Mouse (Mus musculus): ENCODE data around the gene Slc39a2. TPM values are rescaled to one million over a fixed set of nuclear protein-coding genes. Genes with fewer than 3 reads are reported as not detected.
"Not testable (repeated sequence)": the region's sequence is repeated elsewhere in the genome, so short reads cannot be mapped to it uniquely, and the experiment has no call there.

Slc39a2 gene
- polyA plus RNA-seq, 1 experiment from 2014 or later, result 0.99 TPM

DNA sequence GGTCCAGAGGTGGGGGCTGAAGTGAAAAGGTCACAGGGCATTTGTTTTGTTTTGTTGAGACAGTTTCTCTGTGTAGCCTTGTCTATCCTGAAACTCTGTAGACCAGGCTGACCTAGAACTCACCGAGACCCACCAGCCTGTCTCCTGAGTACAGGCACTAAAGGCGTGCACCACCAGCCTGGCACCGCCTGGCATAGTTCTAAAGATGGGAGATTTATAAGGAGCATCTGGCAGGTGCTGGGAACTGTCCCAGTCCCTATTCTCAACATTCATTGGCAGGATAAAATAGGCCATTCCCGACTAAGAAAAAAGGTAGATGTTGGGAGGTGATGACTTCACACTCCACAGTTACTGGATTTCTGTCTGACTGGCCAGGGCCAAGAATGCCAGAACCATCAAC, 26.3 kb downstream of the Slc39a2 start:
- Histone ChIP-seq H3K36me3 (ENCODE audit: control insufficient read depth, insufficient read depth, low read length) (no peaks in the 10 kb centered on the region), H3K9ac (ENCODE audit: low read length) (no peak overlapping the region), H3K27ac (ENCODE audit: low read depth) (no peak overlapping the region), H3K4me1 (replicated peaks; ENCODE audit: control insufficient read depth, insufficient read depth, low read length) (peaks cover 19% of the 10 kb centered on the region; the same call in 1 of the 2 replicates), H3K4me2 (ENCODE audit: low read length) (no peak overlapping the region), H3K4me3 (ENCODE audit: low read depth, low read length) (no peak overlapping the region), H3K9me3 (ENCODE audit: control insufficient read depth, low read length) (no peaks in the 10 kb centered on the region), H3K27me3 (replicated peaks; ENCODE audit: control insufficient read depth, insufficient read depth, low read length) (no peaks in the 10 kb centered on the region)
- DNase-seq (ENCODE audit: low spot score) (no peak), ATAC-seq (replicated peaks; ENCODE audit: low FRiP score, low TSS enrichment, low read depth) (no peak)
- WGBS, result 87% methylated on average over 4 of the region's 4 CpGs

DNA sequence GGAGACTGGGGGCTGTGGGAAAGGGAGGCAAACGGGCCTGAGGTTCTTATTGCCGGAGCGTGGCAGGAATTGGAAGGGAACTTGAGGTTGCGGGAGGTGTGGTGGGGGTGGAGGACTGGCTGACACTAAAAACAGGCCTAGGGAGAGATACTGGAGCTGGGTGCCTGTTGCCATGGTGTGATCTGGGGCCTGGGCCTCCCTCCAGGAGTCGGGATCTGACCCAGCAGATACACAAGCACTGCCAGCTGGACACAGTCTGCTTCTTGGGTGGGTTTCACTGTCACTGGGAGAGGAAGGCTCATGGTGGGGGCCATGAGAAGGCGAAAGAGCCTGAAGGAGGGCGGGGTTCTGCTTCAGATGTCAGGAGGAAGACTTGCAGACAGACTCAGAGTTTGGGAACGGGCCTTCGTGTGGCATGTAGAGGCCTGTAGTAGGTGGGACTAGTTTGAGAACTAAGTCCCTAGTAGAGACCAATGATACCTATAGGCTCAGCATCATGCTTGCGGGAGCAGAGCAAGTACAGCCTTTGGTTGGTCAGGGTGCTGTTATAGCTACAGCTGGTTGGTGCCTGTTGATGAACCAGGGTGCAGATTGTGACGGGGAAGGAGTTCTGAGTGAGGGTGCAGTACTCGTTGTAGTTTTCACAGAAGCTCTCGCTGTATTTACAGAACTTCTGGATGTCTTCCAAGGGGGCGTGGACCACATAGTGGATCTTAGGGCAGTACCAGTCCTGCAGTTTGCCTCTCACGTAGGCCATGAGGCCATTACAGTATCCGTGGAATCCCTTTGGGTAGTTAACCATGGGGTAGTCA, 29.3 kb downstream of the Slc39a2 start:
- H3K4me3 ChIP-seq (ENCODE audit: low read depth, low read length), result no peak overlapping the region
- no peaks in the 10 kb centered on the region for H3K36me3 ChIP-seq (ENCODE audit: control insufficient read depth, insufficient read depth, low read length)
- WGBS, result 55% methylated on average over 16 of the region's 16 CpGs
- ATAC-seq (replicated peaks; ENCODE audit: low FRiP score, low TSS enrichment, low read depth) (peak; percentile 58; the same call in 1 of the 2 replicates), DNase-seq (ENCODE audit: low spot score) (no peak)
- H3K9me3 ChIP-seq (ENCODE audit: control insufficient read depth, low read length), result no peaks in the 10 kb centered on the region
- no peaks in the 10 kb centered on the region for H3K27me3 ChIP-seq (replicated peaks; ENCODE audit: control insufficient read depth, insufficient read depth, low read length)
- no peak overlapping the region for H3K9ac ChIP-seq (ENCODE audit: low read length)
- H3K4me2 ChIP-seq (ENCODE audit: low read length), result no peak overlapping the region
- H3K27ac ChIP-seq (ENCODE audit: low read depth), result peak overlapping the region; percentile 52
- H3K4me1 ChIP-seq (replicated peaks; ENCODE audit: control insufficient read depth, insufficient read depth, low read length), result peaks cover 10% of the 10 kb centered on the region; the same call in 1 of the 2 replicates

DNA sequence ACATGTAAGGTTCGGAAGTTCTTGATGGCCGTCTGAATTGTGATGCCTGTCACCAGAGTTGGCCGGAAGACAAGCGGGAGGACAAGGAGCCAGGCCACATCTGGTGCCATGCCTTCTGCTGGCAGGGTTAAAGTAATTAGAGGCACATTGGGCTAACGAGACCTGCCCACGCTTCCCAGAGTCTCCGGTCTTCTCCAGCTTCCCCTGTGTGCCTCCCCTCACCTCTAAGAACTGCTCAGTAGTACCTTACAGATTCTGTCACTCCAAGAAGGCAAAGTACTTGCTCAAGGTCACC, 29.8 kb downstream of the Slc39a2 start, which contains the start of gene Rnase13:
Rnase13 (minus strand) TSS at position 203 of the 295 bp plus-strand sequence.
- ATAC-seq (replicated peaks; ENCODE audit: low FRiP score, low TSS enrichment, low read depth) (no peak), DNase-seq (ENCODE audit: low spot score) (no peak)
- Histone ChIP-seq H3K4me1 (replicated peaks; ENCODE audit: control insufficient read depth, insufficient read depth, low read length) (peaks cover 10% of the 10 kb centered on the region; the same call in 1 of the 2 replicates), H3K4me2 (ENCODE audit: low read length) (no peak within 1 kb of the TSS), H3K36me3 (ENCODE audit: control insufficient read depth, insufficient read depth, low read length) (no peaks in the 10 kb centered on the region), H3K27me3 (replicated peaks; ENCODE audit: control insufficient read depth, insufficient read depth, low read length) (no peaks in the 10 kb centered on the region), H3K9ac (ENCODE audit: low read length) (no peak within 1 kb of the TSS), H3K4me3 (ENCODE audit: low read depth, low read length) (no peak within 1 kb of the TSS), H3K27ac (ENCODE audit: low read depth) (peak within 1 kb of the TSS; percentile 52), H3K9me3 (ENCODE audit: control insufficient read depth, low read length) (no peaks in the 10 kb centered on the region)
- 88% methylated on average over 7 of the region's 7 CpGs for WGBS

DNA sequence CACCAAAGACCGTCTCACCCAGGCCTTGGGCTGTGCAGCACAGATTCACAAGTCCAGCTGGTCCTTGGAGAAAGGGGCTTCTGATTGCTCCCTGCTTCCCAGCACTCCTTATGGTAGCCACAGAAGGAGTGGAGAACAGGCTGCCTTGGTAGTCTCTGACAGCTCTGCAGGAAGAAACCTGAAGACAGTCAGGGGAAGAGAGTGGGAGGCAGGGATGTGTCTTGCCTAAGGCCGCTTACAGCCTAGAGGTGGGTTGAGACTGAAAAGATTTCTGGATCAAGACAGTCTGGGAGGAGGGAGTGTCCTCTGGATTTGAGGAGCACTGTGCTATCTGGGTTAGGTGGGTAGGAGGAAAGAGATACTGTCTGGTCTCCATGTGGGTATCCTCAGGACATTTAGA, 30.2 kb downstream of the Slc39a2 start:
- 93% methylated on average over 2 of the region's 2 CpGs for WGBS
- no peak for ATAC-seq (replicated peaks; ENCODE audit: low FRiP score, low TSS enrichment, low read depth)
- no peak for DNase-seq (ENCODE audit: low spot score)
- peaks cover 10% of the 10 kb centered on the region; the same call in 1 of the 2 replicates for H3K4me1 ChIP-seq (replicated peaks; ENCODE audit: control insufficient read depth, insufficient read depth, low read length)
- no peaks in the 10 kb centered on the region for H3K9me3 ChIP-seq (ENCODE audit: control insufficient read depth, low read length)
- H3K4me3 ChIP-seq (ENCODE audit: low read depth, low read length), result no peak overlapping the region
- H3K27me3 ChIP-seq (replicated peaks; ENCODE audit: control insufficient read depth, insufficient read depth, low read length), result no peaks in the 10 kb centered on the region
- no peak overlapping the region for H3K27ac ChIP-seq (ENCODE audit: low read depth)
- H3K9ac ChIP-seq (ENCODE audit: low read length), result no peak overlapping the region
- no peak overlapping the region for H3K4me2 ChIP-seq (ENCODE audit: low read length)
- no peaks in the 10 kb centered on the region for H3K36me3 ChIP-seq (ENCODE audit: control insufficient read depth, insufficient read depth, low read length)

DNA sequence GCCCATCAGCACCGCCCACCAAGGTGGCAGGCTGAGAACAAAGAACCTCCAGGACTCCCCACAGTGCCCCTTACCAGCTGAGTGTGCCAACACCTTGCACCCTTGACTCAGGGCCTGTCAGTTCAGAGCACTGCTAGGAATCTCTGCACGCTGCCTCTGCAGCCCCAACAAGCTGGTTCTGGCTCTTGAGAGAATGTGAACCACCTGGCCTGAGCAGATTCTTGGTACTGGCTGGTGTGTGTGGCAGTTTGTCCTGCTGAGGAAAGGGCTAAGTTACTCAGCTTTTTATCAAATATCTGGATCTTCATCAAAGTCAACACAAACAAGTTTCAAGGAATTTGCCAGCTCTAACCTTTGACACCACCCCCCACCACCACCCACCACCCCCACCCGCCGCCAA, 30.8 kb downstream of the Slc39a2 start:
- Histone ChIP-seq H3K9me3 (ENCODE audit: control insufficient read depth, low read length) (no peaks in the 10 kb centered on the region), H3K4me1 (replicated peaks; ENCODE audit: control insufficient read depth, insufficient read depth, low read length) (peaks cover 10% of the 10 kb centered on the region; the same call in 1 of the 2 replicates), H3K27ac (ENCODE audit: low read depth) (no peak overlapping the region), H3K4me2 (ENCODE audit: low read length) (no peak overlapping the region), H3K36me3 (ENCODE audit: control insufficient read depth, insufficient read depth, low read length) (no peaks in the 10 kb centered on the region), H3K27me3 (replicated peaks; ENCODE audit: control insufficient read depth, insufficient read depth, low read length) (no peaks in the 10 kb centered on the region), H3K4me3 (ENCODE audit: low read depth, low read length) (no peak overlapping the region), H3K9ac (ENCODE audit: low read length) (no peak overlapping the region)
- DNase-seq (ENCODE audit: low spot score) (no peak), ATAC-seq (replicated peaks; ENCODE audit: low FRiP score, low TSS enrichment, low read depth) (no peak)
- 82% methylated on average over 4 of the region's 4 CpGs for WGBS

DNA sequence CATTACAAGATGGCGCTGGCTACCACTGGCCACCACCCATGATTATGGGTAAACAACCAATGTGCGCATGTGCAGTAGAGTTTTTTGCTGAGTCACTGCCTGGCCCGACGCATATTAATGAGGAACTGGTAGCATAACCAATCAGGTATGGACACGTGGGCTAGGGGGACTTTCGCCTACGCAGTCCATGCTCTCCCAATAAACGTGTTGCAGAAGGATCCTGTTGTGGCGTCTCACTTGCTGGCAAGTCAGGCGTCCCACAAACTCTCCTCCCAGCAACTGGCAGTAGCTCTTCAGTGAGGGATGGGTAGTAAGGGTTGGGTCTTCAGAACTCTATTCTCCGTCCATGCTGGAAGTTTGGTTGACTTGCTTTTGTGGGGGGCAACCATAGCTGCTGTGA, 34.2 kb downstream of the Slc39a2 start:
- not testable (repeated sequence) for DNase-seq (ENCODE audit: low spot score); ATAC-seq (replicated peaks; ENCODE audit: low FRiP score, low TSS enrichment, low read depth); H3K4me3 ChIP-seq (ENCODE audit: low read depth, low read length); H3K4me2 ChIP-seq (ENCODE audit: low read length); H3K27ac ChIP-seq (ENCODE audit: low read depth); H3K27me3 ChIP-seq (replicated peaks; ENCODE audit: control insufficient read depth, insufficient read depth, low read length); H3K9ac ChIP-seq (ENCODE audit: low read length); H3K9me3 ChIP-seq (ENCODE audit: control insufficient read depth, low read length); H3K36me3 ChIP-seq (ENCODE audit: control insufficient read depth, insufficient read depth, low read length)
- H3K4me1 ChIP-seq (replicated peaks; ENCODE audit: control insufficient read depth, insufficient read depth, low read length), result peaks cover 20% of the 10 kb centered on the region
- 92% methylated on average over 11 of the region's 11 CpGs for WGBS

DNA sequence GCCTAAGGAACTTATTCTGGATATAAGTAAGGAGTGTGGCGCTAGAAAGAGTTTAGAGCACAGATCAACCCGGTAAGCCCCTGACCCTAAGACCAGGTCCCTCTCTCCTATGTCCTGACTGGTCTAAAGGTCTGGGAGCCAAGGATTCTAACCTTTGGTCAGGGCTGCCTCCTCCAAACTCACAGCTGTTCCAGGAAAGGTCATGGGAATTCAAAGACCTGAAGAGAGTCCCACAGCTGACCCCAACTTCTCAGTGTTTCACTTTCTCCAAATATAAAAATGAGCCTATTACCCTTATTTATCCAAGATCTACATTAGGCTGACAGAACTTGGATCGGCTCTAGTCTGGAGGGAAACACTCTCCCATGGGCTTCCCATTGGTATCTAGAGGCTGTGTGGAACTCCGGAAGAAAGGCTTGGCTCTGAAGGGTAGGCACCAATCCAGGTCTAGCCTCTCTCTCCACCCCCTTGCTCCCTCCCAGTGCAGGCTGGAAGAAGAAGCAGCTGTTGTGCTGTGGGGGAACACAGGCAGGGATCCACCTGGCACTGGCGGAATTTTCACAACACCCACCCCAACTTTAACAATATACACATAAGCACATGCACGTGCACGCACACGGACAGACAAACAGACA, 36.7 kb downstream of the Slc39a2 start:
- Histone ChIP-seq H3K27ac (ENCODE audit: low read depth) (0 out of 2 replicates have a peak overlapping the region, but pooled peaks have one; percentile 27), H3K9ac (ENCODE audit: low read length) (no peak overlapping the region), H3K9me3 (ENCODE audit: control insufficient read depth, low read length) (no peaks in the 10 kb centered on the region), H3K4me2 (ENCODE audit: low read length) (peak overlapping the region; percentile 18), H3K27me3 (replicated peaks; ENCODE audit: control insufficient read depth, insufficient read depth, low read length) (no peaks in the 10 kb centered on the region), H3K36me3 (ENCODE audit: control insufficient read depth, insufficient read depth, low read length) (no peaks in the 10 kb centered on the region), H3K4me1 (replicated peaks; ENCODE audit: control insufficient read depth, insufficient read depth, low read length) (peaks cover 18% of the 10 kb centered on the region), H3K4me3 (ENCODE audit: low read depth, low read length) (no peak overlapping the region)
- DNase-seq (ENCODE audit: low spot score) (no peak), ATAC-seq (replicated peaks; ENCODE audit: low FRiP score, low TSS enrichment, low read depth) (no peak)
- 54% methylated on average over 8 of the region's 8 CpGs for WGBS

DNA sequence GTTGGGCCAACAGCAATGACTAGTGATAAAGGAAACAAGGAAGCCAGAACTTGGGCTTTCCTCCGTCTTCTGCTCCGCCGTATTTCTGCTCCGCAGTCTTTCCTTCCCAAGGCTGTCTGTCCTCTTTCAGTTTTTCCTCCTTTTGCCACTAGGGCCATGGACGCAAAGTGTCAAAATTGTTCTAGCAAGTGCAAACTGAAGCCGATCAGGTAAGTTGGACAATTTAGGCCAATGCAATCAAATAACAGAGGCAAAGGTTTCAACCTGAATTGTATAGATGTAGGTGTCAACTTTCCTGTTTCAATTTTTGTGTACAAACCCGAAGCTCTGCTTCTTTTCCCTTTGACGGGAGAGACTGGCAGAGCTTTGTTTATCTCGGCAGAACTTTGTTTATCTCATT, 37.3 kb downstream of the Slc39a2 start:
- ATAC-seq (replicated peaks; ENCODE audit: low FRiP score, low TSS enrichment, low read depth) (no peak), DNase-seq (ENCODE audit: low spot score) (no peak)
- Histone ChIP-seq H3K27me3 (replicated peaks; ENCODE audit: control insufficient read depth, insufficient read depth, low read length) (no peaks in the 10 kb centered on the region), H3K36me3 (ENCODE audit: control insufficient read depth, insufficient read depth, low read length) (no peaks in the 10 kb centered on the region), H3K4me2 (ENCODE audit: low read length) (peak overlapping the region; percentile 18), H3K9me3 (ENCODE audit: control insufficient read depth, low read length) (no peaks in the 10 kb centered on the region), H3K9ac (ENCODE audit: low read length) (no peak overlapping the region), H3K27ac (ENCODE audit: low read depth) (no peak overlapping the region), H3K4me3 (ENCODE audit: low read depth, low read length) (no peak overlapping the region), H3K4me1 (replicated peaks; ENCODE audit: control insufficient read depth, insufficient read depth, low read length) (peaks cover 18% of the 10 kb centered on the region)
- 44% methylated on average over 9 of the region's 9 CpGs for WGBS
